In the genomic region with DNA sequence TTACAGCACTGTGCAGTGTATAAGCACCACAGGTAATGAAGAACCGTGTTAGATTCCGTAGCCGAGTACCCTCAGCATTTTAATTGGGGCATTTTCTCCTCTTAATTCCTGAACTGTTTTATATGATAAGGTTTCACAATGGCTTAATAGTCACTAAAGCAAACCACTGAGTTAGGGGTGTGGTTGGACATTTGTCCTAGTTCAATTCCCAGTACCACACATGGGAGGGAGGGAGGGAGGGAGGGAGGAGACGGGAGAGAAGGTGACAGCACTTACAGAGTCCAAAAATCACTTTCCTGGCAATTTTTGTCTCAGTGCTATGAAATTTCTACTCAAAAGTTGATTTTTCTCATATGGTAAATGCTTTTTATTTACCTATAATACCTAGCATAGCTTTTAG, we compare ENCODE assay signal across 20 mouse cellular contexts. TPM values are rescaled to one million over a fixed set of nuclear protein-coding genes. Genes with fewer than 3 reads are reported as not detected.
A peak's percentile ranks its signal among the peaks of the same experiment; 100 is the strongest.
DNase-seq lines count a peak whose midpoint lies in the region; ATAC-seq and TF ChIP-seq lines count a peak whose summit lies in the region.
"Had no signal": no experiment of that assay in that cellular context is flagged by ENCODE, and none has a peak within 500 bp of the region (broad histone marks: within the 10 kb centered on the region; RNA-seq: fewer than 3 reads in every experiment).

No protein-coding gene starts in this region.

- no peak for TF ChIP-seq CTCF in liver, adult 2 months (IDR thresholded peaks at IDR 0.05; ENCODE audit: low read depth, low read length)

- no peak overlapping the region for H3K4me2 ChIP-seq in liver, embryonic 11.5 days
- no peak overlapping the region for H3K4me2 ChIP-seq in midbrain, embryonic 11.5 days
- no peak overlapping the region for H3K4me2 ChIP-seq in midbrain, embryonic 13.5 days (replicated peaks)
- H3K4me2 ChIP-seq: embryonic facial prominence, embryonic 13.5 days; embryonic facial prominence, embryonic 15.5 days; forebrain, embryonic 12.5 days had no signal

- no peaks in the 10 kb centered on the region for H3K9me3 ChIP-seq in liver, embryonic 11.5 days (ENCODE audit: control insufficient read depth, low read length)
- no peaks in the 10 kb centered on the region for H3K9me3 ChIP-seq in midbrain, embryonic 11.5 days (ENCODE audit: control insufficient read depth, low read length)
- H3K9me3 ChIP-seq in midbrain, embryonic 13.5 days: no peaks in the 10 kb centered on the region
- H3K9me3 ChIP-seq: embryonic facial prominence, embryonic 13.5 days; embryonic facial prominence, embryonic 15.5 days; forebrain, embryonic 10.5 days; forebrain, embryonic 12.5 days; G1E had no signal

- peaks cover 9% of the 10 kb centered on the region for H3K4me1 ChIP-seq in liver, adult 2 months (ENCODE audit: control insufficient read depth, insufficient read depth, low read length)
- H3K4me1 ChIP-seq in liver, embryonic 11.5 days (replicated peaks; ENCODE audit: control insufficient read depth, insufficient read depth, low read length): no peaks in the 10 kb centered on the region
- no peaks in the 10 kb centered on the region for H3K4me1 ChIP-seq in midbrain, embryonic 11.5 days (ENCODE audit: control insufficient read depth, insufficient read depth, low read length)
- H3K4me1 ChIP-seq in midbrain, embryonic 13.5 days (replicated peaks): no peaks in the 10 kb centered on the region
- H3K4me1 ChIP-seq: embryonic facial prominence, embryonic 13.5 days; embryonic facial prominence, embryonic 15.5 days; forebrain, embryonic 10.5 days; forebrain, embryonic 12.5 days had no signal

- H3K9ac ChIP-seq in liver, adult 2 months (ENCODE audit: low read depth, low read length): peak overlapping the region; percentile 48
- no peak overlapping the region for H3K9ac ChIP-seq in liver, embryonic 11.5 days (ENCODE audit: low read depth, low read length)
- H3K9ac ChIP-seq in midbrain, embryonic 11.5 days (ENCODE audit: low read length): no peak overlapping the region
- H3K9ac ChIP-seq in midbrain, embryonic 13.5 days (replicated peaks): no peak overlapping the region
- H3K9ac ChIP-seq: embryonic facial prominence, embryonic 13.5 days; embryonic facial prominence, embryonic 15.5 days; forebrain, embryonic 12.5 days had no signal

- WGBS in liver, adult 2 months: 22% methylated on average over 4 of the region's 4 CpGs
- 94% methylated on average over 4 of the region's 4 CpGs for WGBS in liver, embryonic 11.5 days
- 94% methylated on average over 4 of the region's 4 CpGs for WGBS in midbrain, embryonic 11.5 days
- 97% methylated on average over 4 of the region's 4 CpGs for WGBS in midbrain, embryonic 13.5 days

- H3K4me3 ChIP-seq in liver, adult 2 months (ENCODE audit: insufficient read depth, low read depth, low read length): no peak overlapping the region
- H3K4me3 ChIP-seq in liver, embryonic 11.5 days (ENCODE audit: low read depth, low read length): no peak overlapping the region
- no peak overlapping the region for H3K4me3 ChIP-seq in midbrain, embryonic 11.5 days (ENCODE audit: low read depth, low read length)
- no peak overlapping the region for H3K4me3 ChIP-seq in midbrain, embryonic 13.5 days (replicated peaks)
- H3K4me3 ChIP-seq: embryonic facial prominence, embryonic 13.5 days; embryonic facial prominence, embryonic 15.5 days; erythroblast, embryonic 14.5 days; forebrain, embryonic 10.5 days; forebrain, embryonic 12.5 days had no signal

- no peak for ATAC-seq in liver, embryonic 11.5 days (replicated peaks; ENCODE audit: low FRiP score)
- ATAC-seq in midbrain, embryonic 11.5 days (ENCODE audit: low FRiP score): no peak
- no peak for ATAC-seq in midbrain, embryonic 13.5 days
- ATAC-seq: activated CD4-positive, CD25-positive, alpha-beta regulatory T cell, adult 4 months; forebrain, embryonic 14.5 days; forebrain, embryonic 16.5 days; Patski had no signal

- peak overlapping the region; percentile 71 for H3K27ac ChIP-seq in liver, adult 2 months (replicated peaks; ENCODE audit: insufficient read depth, low read depth, low read length)
- H3K27ac ChIP-seq in liver, embryonic 11.5 days (ENCODE audit: low read depth, low read length): no peak overlapping the region
- H3K27ac ChIP-seq in midbrain, embryonic 11.5 days (ENCODE audit: low read depth, low read length): no peak overlapping the region
- no peak overlapping the region for H3K27ac ChIP-seq in midbrain, embryonic 13.5 days
- H3K27ac ChIP-seq: embryonic facial prominence, embryonic 13.5 days; embryonic facial prominence, embryonic 15.5 days; forebrain, embryonic 10.5 days; forebrain, embryonic 12.5 days had no signal

- TF ChIP-seq POLR2A in liver, adult 2 months (IDR thresholded peaks at IDR 0.05; ENCODE audit: extremely low read depth, insufficient read depth, low read length): no peak

- peak; percentile 79 for DNase-seq in liver, adult 2 months (ENCODE audit: extremely low read depth, low read depth, low spot score)
- DNase-seq in liver, embryonic 11.5 days (ENCODE audit: low spot score): no peak
- peak; percentile 39 for DNase-seq in midbrain, embryonic 11.5 days (ENCODE audit: low spot score, missing footprints)
- DNase-seq in adipocyte (ENCODE audit: low spot score): peak; percentile 59
- DNase-seq in right cerebral cortex, postnatal 10 days (ENCODE audit: low spot score in 2 of 2): no peak
- DNase-seq: adrenal gland, adult 2 months; adrenal gland, postnatal 25 days; cerebellum, adult 8-10 months; embryo, embryonic 11 days had no signal

- no peaks in the 10 kb centered on the region; the same call in 1 of the 2 replicates for H3K79me2 ChIP-seq in liver, adult 2 months (ENCODE audit: control insufficient read depth, insufficient read depth, low read length)

- H3K27me3 ChIP-seq in liver, adult 2 months (ENCODE audit: control insufficient read depth, insufficient read depth, low read length): no peaks in the 10 kb centered on the region
- H3K27me3 ChIP-seq in liver, embryonic 11.5 days (replicated peaks; ENCODE audit: control insufficient read depth, insufficient read depth, low read length): no peaks in the 10 kb centered on the region
- no peaks in the 10 kb centered on the region for H3K27me3 ChIP-seq in midbrain, embryonic 11.5 days (ENCODE audit: control insufficient read depth, insufficient read depth, low read length)
- H3K27me3 ChIP-seq in midbrain, embryonic 13.5 days: no peaks in the 10 kb centered on the region
- H3K27me3 ChIP-seq: embryonic facial prominence, embryonic 13.5 days; embryonic facial prominence, embryonic 15.5 days; forebrain, embryonic 12.5 days; Patski had no signal

- peaks cover 42% of the 10 kb centered on the region for H3K36me3 ChIP-seq in liver, adult 2 months (ENCODE audit: control insufficient read depth, insufficient read depth, low read length)
- H3K36me3 ChIP-seq in liver, embryonic 11.5 days (ENCODE audit: control insufficient read depth, insufficient read depth, low read length): peaks cover 34% of the 10 kb centered on the region
- H3K36me3 ChIP-seq in midbrain, embryonic 11.5 days (ENCODE audit: control insufficient read depth, insufficient read depth, low read length): peaks cover 28% of the 10 kb centered on the region
- peaks cover 91% of the 10 kb centered on the region for H3K36me3 ChIP-seq in midbrain, embryonic 13.5 days

RNA-seq across cellular contexts. Expression of a gene that starts 10.5 kb away (rescaled TPM):
- 26.4 and 28.3 TPM in 2 replicates for total RNA-seq in liver, adult 2 months (2014; rRNA removed)
- polyA plus RNA-seq in liver, adult 2 months (2012; rRNA removed): 11.9 and 14.0 TPM in 2 replicates
- polyA plus RNA-seq in liver, embryonic 11.5 days (2014; fragmentation: Nextera tagmentation; extraction: Ambion mirVana): 32.6 and 35.5 TPM in 2 replicates
- 49.9 and 53.8 TPM in 2 replicates for polyA plus RNA-seq in midbrain, embryonic 11.5 days (2014; fragmentation: Nextera tagmentation; extraction: Ambion mirVana)
- polyA plus RNA-seq in midbrain, embryonic 13.5 days (2015; fragmentation: Nextera tagmentation; extraction: Ambion mirVana): 54.7 and 55.2 TPM in 2 replicates

RNA-seq across cellular contexts. Expression of a gene that starts 51.4 kb away (rescaled TPM):
- total RNA-seq in liver, adult 2 months (2014; rRNA removed): 8.2 and 10.4 TPM in 2 replicates
- 7.3 TPM in 2 replicates for polyA plus RNA-seq in liver, adult 2 months (2012; rRNA removed)
- 26.2 and 28.7 TPM in 2 replicates for polyA plus RNA-seq in liver, embryonic 11.5 days (2014; fragmentation: Nextera tagmentation; extraction: Ambion mirVana)
- 33.1 and 34.8 TPM in 2 replicates for polyA plus RNA-seq in midbrain, embryonic 11.5 days (2014; fragmentation: Nextera tagmentation; extraction: Ambion mirVana)
- polyA plus RNA-seq in midbrain, embryonic 13.5 days (2015; fragmentation: Nextera tagmentation; extraction: Ambion mirVana): 57.6 and 63.5 TPM in 2 replicates

Comparison
In these comparisons a context has a peak if more than half of its experiments do, and no peak if none do; other contexts are left out.
1. DNase-seq: peak in liver, adult 2 months (single experiment), midbrain, embryonic 11.5 days (single experiment) and adipocyte (single experiment); none in liver, embryonic 11.5 days (single experiment) and right cerebral cortex, postnatal 10 days (0 of 2).